Mouse (Mus musculus): ENCODE measurements around the gene Hmcn1. TPM values are rescaled to one million over a fixed set of nuclear protein-coding genes. Genes with fewer than 3 reads are reported as not detected.

Hmcn1 gene
- total RNA-seq, 2 experiments from 2014 or later: 1.6 to 2.0 TPM

DNA sequence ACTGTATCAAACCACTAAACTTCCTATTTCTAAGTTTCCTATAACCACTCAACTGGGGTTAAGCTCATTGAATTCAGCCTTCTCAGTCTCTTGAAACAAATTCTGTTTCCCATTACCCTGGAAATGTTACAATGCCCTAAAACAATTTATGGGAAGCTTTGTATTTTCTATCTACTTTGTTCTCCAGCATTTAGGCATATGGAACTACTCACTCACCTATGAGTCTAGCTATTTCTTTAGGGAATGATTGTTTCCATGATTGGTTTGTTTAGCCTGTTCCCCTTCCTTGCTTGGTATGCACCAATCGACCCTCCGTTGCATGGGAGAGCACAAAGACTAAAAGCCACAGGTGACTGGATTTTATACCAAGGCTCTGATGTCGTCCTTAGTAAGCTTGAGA lies 446.8 kb downstream of the Hmcn1 start:
- H3K27ac ChIP-seq: no peak overlapping the region
- TF ChIP-seq CTCF (conservative IDR thresholded peaks at IDR 0.05): no peak
- no peak for DNase-seq (ENCODE audit: low spot score in 2 of 2)
- H3K4me3 ChIP-seq: no peak overlapping the region

DNA sequence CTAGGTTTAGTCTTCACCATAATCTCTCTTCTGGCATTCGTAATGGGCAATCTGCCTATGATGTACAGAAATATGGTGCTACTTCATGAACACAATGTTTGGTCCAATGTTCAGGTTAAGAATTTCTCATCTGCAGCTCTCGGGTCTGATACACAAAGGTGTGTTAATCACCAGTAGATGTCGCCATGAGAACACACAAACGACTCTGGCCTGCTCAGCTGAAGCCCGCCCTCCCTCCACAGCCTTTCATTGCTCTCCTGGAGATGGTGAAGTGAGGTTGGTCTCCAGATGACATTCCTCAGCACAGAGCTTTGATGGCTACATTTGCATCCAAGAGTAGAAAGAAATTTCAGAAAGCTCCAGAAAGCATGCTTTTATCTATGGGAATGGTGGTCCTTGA lies 453.0 kb downstream of the Hmcn1 start:
- DNase-seq (ENCODE audit: low spot score in 2 of 2): peak; percentile 25 to 26
- peak; percentile 83 for TF ChIP-seq CTCF (conservative IDR thresholded peaks at IDR 0.05)

DNA sequence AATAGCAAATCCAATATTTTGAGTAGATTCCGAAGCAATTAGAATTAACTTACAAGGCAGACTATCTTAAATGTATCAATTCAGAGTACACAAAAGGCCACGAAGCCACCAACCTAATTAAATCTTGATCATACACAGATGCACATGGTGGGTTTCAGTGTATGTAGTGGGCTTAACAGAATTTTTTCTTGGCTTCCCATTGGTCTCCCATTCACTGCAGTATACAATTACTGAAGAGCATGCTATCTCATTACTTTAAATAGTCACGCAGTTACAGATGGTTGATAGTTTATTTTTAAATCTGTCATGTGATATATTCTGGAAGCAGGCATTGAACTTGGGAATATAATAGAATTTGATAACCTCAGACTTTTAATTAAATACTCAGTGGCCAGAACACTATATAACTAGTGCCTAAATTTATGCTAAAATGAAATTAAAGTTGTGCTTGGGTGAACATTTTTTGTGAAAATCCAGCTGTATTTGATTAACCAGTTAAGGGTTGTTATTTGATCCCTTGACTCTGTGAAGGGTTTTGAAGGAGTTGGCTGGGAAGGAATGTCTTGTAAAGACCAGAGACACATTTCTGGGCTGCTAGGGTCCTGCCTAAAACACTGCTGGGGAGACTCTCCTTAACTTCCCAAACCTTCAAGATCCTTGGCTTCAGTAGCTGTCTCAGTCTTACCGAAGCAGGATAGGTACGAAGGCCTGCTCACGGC lies 455.7 kb downstream of the Hmcn1 start:
- DNase-seq (ENCODE audit: low spot score in 2 of 2): no peak
- Histone ChIP-seq H3K27ac (no peak overlapping the region), H3K4me3 (no peak overlapping the region)
- TF ChIP-seq CTCF (conservative IDR thresholded peaks at IDR 0.05): no peak

More for the DNA sequence above, 453.0 kb downstream of the Hmcn1 start:
- H3K4me3 ChIP-seq: no peak overlapping the region
- H3K27ac ChIP-seq: no peak overlapping the region

DNA sequence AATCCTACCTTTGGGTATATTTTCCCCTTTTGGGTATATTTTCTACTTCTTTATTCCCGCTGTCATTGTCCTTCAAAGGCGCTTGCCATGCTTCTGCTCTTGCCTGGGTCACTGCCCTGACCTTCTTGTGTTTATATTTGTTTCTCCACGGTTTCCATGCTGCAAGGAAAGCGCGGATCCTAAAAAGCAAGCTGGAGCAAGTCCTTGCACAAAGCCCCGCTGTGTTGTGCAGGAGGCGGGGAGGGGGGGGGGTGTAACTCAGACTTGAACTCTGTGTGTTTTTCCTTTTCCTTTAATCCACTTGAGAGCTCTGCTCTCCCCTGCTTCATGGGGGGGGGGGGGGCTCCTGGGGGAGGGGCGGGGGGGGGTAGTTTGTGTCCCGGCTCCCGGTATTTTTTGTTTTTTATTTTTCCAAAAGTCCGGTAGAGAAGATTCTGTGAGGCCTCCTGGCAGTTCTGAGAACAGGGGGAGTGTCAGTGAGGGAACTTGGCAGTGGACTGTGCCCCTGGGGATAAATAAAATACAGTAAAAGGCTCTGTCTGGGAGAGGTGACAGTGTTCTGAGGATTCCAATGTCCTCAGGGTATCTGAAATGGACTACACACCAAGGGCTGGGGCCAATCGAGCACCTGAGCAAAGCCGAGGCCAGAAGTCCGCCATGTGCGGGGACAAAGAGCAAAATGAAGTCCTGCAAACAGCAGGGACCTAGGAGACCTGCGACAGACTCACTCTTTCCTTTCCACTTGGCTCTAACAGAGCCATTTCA lies 457.3 kb downstream of the Hmcn1 start:
- no peak for TF ChIP-seq CTCF (conservative IDR thresholded peaks at IDR 0.05)
- H3K27ac ChIP-seq: no peak overlapping the region
- H3K4me3 ChIP-seq: no peak overlapping the region
- no peak for DNase-seq (ENCODE audit: low spot score in 2 of 2)

DNA sequence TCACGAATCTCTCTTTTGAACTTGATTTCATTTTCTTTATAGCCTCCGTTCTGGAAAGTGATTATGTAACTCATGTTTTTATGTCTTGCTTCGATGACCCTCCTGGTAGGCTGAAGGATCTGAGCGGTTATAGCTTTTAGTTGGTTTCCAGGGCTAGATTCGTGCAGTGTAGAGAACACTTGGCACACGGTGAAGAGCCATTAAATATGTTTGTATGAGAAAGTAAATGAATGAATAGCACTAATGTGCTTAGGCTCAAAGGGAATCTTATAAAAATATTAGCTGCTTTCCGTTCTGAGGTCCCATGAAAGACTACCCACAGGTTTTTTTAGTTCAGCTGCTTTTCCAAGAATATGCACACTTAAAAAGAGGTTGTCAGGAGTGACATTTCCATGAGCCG lies 458.6 kb downstream of the Hmcn1 start:
- TF ChIP-seq CTCF (conservative IDR thresholded peaks at IDR 0.05): no peak
- no peak overlapping the region for H3K4me3 ChIP-seq
- H3K27ac ChIP-seq: no peak overlapping the region
- DNase-seq (ENCODE audit: low spot score in 2 of 2): no peak

DNA sequence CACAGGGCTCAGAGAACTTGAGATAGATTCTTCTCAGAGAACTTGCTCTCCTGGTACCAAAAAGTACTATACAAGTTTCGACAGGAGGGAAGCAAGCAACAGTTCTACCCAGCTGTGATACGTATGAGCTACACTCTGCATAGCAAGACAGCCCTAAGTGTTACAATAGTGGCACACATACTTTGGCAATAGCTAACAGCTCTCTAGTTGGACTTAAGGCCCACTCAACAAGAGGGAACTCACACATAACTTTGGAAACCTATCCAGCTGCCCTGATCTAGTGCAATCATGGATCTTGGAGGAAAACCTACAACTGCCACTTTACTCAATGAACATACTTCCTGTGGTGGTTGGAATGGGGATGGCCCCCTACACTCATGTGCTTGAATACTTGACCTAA lies 480.2 kb downstream of the Hmcn1 start:
- DNase-seq (ENCODE audit: low spot score in 2 of 2): no peak
- no peak overlapping the region for H3K4me3 ChIP-seq
- TF ChIP-seq CTCF (conservative IDR thresholded peaks at IDR 0.05): no peak
- H3K27ac ChIP-seq: peak overlapping the region; percentile 71; the same call in 1 of the 2 replicates

Other genes starting within 250 kb of the Hmcn1 start
- not detected for gene Gm47985, start 189.1 kb upstream of the Hmcn1 start, total RNA-seq (2021)
- gene Gm8947, start 198.9 kb upstream of the Hmcn1 start, total RNA-seq (2021): not detected
- gene Gm47995, start 205.0 kb upstream of the Hmcn1 start, total RNA-seq (2021): not detected
- gene 3110040M04Rik, start 210.7 kb upstream of the Hmcn1 start, total RNA-seq (2021): not detected
- gene Gm47996, start 216.7 kb upstream of the Hmcn1 start, total RNA-seq (2021): not detected